Mouse (Mus musculus): ENCODE results near the gene Hist1h3e. TPM values are rescaled to one million over a fixed set of nuclear protein-coding genes. Genes with fewer than 3 reads are reported as not detected.

Hist1h3e gene
- total RNA-seq, 2 experiments from 2014 or later = 41.7 to 46.6 TPM

GRCm38 (mm10) chr13:23530181-23530900, 31.8 kb downstream of the Hist1h3e start:
- peak; percentile 79 to 83 for DNase-seq (ENCODE audit: low spot score in 2 of 2)
- intact Hi-C loops (cut with DNase I) = loop anchor here (5.0 kb wide), 3 partner anchors 92 to 1813 kb away; partner anchors contain the start of genes Hist1h1c, Hist1h1e, Hist1h2ai and Hist1h2be

GRCm38 (mm10) chr13:23529480-23530165, 32.5 kb downstream of the Hist1h3e start:
- no peak for DNase-seq (ENCODE audit: low spot score in 2 of 2)
- intact Hi-C loops (cut with DNase I) = loop anchor here (5.0 kb wide), 4 partner anchors 93 to 1812 kb away; partner anchors contain the start of genes Hist1h1c, Hist1h1e, Hist1h2ai and Hist1h2be

- DNase-seq (ENCODE audit: low spot score in 2 of 2) = no peak
- intact Hi-C loops (cut with DNase I) = loop anchor here (5.0 kb wide), 1 partner anchor 1502 kb away; no protein-coding TSS in a partner anchor
Measured at GRCm38 (mm10) chr13:23529005-23529404, 33.2 kb downstream of the Hist1h3e start.

- peak; percentile 93 to 96 for DNase-seq (ENCODE audit: low spot score in 2 of 2)
- intact Hi-C loops (cut with DNase I) = loop anchor here (5.0 kb wide), 1 partner anchor 1499 kb away; no protein-coding TSS in a partner anchor
Measured at GRCm38 (mm10) chr13:23526312-23526711, 35.9 kb downstream of the Hist1h3e start.

GRCm38 (mm10) chr13:23525901-23526300, 36.3 kb downstream of the Hist1h3e start:
- intact Hi-C loops (cut with DNase I) = loop anchor here (5.0 kb wide), 1 partner anchor 1499 kb away; no protein-coding TSS in a partner anchor

DNA sequence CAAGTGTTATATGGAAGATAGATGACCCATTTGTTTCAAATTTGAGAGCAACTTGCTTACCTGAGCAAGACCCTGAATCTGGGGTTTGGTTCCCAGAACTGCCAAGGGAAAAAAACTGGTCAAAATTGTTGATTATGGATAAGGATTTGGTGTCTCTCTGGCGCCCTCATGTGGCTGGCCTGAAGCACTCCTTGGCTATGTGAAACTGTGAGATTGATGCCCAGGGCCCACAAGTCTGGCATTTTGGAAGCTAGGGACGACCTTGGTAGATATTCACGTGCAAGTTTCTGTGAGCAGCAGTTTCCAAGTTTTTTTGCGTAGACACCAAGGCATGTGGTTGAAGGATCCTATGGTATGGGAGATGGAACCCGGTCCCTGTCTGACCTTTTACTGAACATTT, 37.5 kb downstream of the Hist1h3e start:
- intact Hi-C loops (cut with DNase I) = loop anchor here (1.0 to 5.0 kb wide), 2 partner anchors 100 to 1497 kb away; no protein-coding TSS in a partner anchor
- DNase-seq (ENCODE audit: low spot score in 2 of 2) = peak; percentile 61 to 79

More at GRCm38 (mm10) chr13:23525901-23526300, 36.3 kb downstream of the Hist1h3e start:
- no peak for DNase-seq (ENCODE audit: low spot score in 2 of 2)

- DNase-seq (ENCODE audit: low spot score in 2 of 2) = no peak
- intact Hi-C loops (cut with DNase I) = loop anchor here (1.0 kb wide), 1 partner anchor 100 kb away; no protein-coding TSS in a partner anchor
Measured at GRCm38 (mm10) chr13:23523976-23524375, 38.2 kb downstream of the Hist1h3e start.

GRCm38 (mm10) chr13:23521703-23522102, 40.5 kb downstream of the Hist1h3e start:
- intact Hi-C loops (cut with DNase I) = no loop called here
- peak; percentile 79 to 87 for DNase-seq (ENCODE audit: low spot score in 2 of 2)

- intact Hi-C loops (cut with DNase I) = loop anchor here (5.0 to 10.0 kb wide), 3 partner anchors 152 to 1575 kb away; partner anchors contain the start of genes Zfp184 and Zfp322a
- peak; percentile 85 to 93 for DNase-seq (ENCODE audit: low spot score in 2 of 2)
Measured at GRCm38 (mm10) chr13:23519416-23519815, 42.8 kb downstream of the Hist1h3e start.

- DNase-seq (ENCODE audit: low spot score in 2 of 2) = peak; percentile 86 to 93
- intact Hi-C loops (cut with DNase I) = loop anchor here (5.0 to 10.0 kb wide), 3 partner anchors 152 to 1574 kb away; partner anchors contain the start of genes Zfp184 and Zfp322a
Measured at GRCm38 (mm10) chr13:23518885-23519284, 43.3 kb downstream of the Hist1h3e start.

DNA sequence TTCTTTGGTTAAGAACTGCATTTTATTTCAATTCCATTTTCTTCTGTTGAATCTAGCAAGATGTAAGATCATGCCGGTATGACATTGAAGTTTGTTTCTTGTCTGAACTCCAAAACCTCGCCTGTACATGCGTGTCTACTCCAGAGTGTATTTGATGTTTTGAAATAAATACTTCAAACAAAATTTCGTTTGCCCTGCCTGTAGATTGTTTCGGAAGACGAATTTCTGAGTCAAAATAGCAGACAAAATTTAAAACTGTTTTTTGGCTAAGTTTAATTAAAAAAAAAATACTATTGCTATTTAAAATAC, 43.9 kb downstream of the Hist1h3e start:
- intact Hi-C loops (cut with DNase I) = loop anchor here (5.0 to 10.0 kb wide), 3 partner anchors 151 to 1573 kb away; partner anchors contain the start of genes Zfp184 and Zfp322a

DNA sequence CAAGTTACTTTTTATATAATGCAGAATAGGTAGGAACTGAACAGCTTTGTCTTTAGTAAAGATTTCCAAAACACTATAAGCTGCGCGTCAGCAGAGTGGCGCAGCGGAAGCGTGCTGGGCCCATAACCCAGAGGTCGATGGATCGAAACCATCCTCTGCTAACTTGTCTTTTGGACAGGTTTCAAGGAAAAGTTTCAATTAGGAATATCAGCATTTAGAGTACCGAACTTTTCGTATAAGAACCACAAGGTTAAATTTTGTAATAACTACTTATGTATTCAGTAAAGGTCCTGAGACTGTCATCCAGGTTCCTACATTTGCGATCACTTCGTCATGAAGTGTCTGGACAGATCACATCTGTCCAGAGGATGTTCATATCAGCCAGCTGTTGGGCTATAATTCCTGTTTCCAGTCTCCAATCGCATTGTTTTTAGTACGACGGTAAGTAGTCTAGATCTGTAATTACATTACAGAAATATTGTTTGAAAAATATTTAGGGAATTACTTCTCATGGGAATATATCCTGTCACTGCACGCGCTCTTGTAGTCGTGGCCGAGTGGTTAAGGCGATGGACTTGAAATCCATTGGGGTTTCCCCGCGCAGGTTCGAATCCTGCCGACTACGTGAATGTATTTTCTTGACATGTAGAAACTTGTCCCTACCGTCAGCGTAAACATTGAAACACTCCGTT, 44.4 kb downstream of the Hist1h3e start:
- peak; percentile 93 to 97 for DNase-seq (ENCODE audit: low spot score in 2 of 2)
- intact Hi-C loops (cut with DNase I) = loop anchor here (1.0 to 10.0 kb wide), 4 partner anchors 80 to 1573 kb away; partner anchors contain the start of genes Zfp184 and Zfp322a

More for the DNA sequence above, 43.9 kb downstream of the Hist1h3e start:
- no peak for DNase-seq (ENCODE audit: low spot score in 2 of 2)

- DNase-seq (ENCODE audit: low spot score in 2 of 2) = peak; percentile 75 to 86
- intact Hi-C loops (cut with DNase I) = loop anchor here (1.0 to 10.0 kb wide), 4 partner anchors 80 to 1572 kb away; partner anchors contain the start of genes Zfp184 and Zfp322a
Measured at GRCm38 (mm10) chr13:23516822-23517602, 45.2 kb downstream of the Hist1h3e start.

DNA sequence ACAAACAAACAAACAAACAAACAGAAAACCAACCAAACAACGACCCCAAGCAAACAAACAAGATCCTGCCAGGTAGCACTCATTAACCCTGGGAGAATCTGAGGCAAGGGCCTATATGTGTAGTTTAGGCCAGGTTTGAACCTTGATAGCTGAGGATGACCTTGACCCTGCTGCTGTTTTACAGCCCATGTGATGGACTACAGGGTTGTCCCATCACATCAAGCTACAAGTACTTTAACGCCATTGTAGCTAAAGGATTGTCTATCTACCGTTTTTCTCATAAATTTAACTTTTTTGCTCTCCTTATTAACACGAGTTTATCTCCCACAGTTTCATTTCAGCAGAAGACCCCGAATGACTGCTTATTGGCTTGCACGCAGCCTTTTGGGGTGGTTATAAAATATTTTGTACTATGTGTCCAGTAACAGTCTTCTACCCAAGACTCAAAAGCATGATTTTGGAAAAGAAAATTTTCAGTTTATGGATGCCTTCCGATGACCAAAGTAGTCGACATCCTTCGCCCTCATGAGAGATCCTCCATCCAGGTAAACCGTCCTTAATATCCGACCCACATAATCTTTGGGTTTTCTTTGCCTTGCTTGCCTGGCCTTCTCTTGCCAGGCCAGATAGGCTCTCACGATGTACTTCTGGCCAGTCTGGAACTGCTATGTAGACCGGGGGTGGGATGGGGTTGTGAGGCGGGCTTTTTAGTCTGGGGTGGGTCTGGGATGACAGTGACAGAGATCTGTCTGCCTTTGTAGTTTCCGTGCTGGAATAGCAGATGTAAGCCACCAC, 46.1 kb downstream of the Hist1h3e start:
- no peak for DNase-seq (ENCODE audit: low spot score in 2 of 2)
- intact Hi-C loops (cut with DNase I) = loop anchor here (5.0 to 10.0 kb wide), 3 partner anchors 149 to 1571 kb away; partner anchors contain the start of genes Zfp184 and Zfp322a

- intact Hi-C loops (cut with DNase I) = loop anchor here (5.0 to 10.0 kb wide), 3 partner anchors 148 to 1570 kb away; partner anchors contain the start of genes Zfp184 and Zfp322a
- DNase-seq (ENCODE audit: low spot score in 2 of 2) = no peak
Measured at GRCm38 (mm10) chr13:23515281-23515680, 46.9 kb downstream of the Hist1h3e start.

- intact Hi-C loops (cut with DNase I) = loop anchor here (10.0 kb wide), 1 partner anchor 1569 kb away; the partner anchor contains the start of gene Zfp184
- DNase-seq (ENCODE audit: low spot score in 2 of 2) = no peak
Measured at GRCm38 (mm10) chr13:23513517-23513916, 48.7 kb downstream of the Hist1h3e start.

Data from left cerebral cortex, postnatal 25 days (tissue).